Mouse (Mus musculus) Muller cell, postnatal 12 days (primary cell): ENCODE measurements around the gene Lmo2.

Source experiments
- DNase-seq: peaks from one replicate; pipeline ENCODE4 v3.0.0-alpha.2; 2015; ENCODE audit errors: inconsistent ontology term

Lmo2 gene

GRCm38 (mm10) chr2:103941085-103941484, 16.7 kb upstream of the Lmo2 start:
- DNase-seq, result no peak

- no peak for DNase-seq
These were observed 12.9 kb upstream of the Lmo2 start for GRCm38 (mm10) chr2:103944859-103945258.

GRCm38 (mm10) chr2:103945571-103946092, 12.2 kb upstream of the Lmo2 start:
- DNase-seq, result no peak

GRCm38 (mm10) chr2:103946892-103947291, 10.9 kb upstream of the Lmo2 start:
- DNase-seq, result no peak

GRCm38 (mm10) chr2:103947982-103948655, 9.7 kb upstream of the Lmo2 start:
- no peak for DNase-seq

GRCm38 (mm10) chr2:103953050-103953835, 4.5 kb upstream of the Lmo2 start:
- DNase-seq, result no peak

DNA sequence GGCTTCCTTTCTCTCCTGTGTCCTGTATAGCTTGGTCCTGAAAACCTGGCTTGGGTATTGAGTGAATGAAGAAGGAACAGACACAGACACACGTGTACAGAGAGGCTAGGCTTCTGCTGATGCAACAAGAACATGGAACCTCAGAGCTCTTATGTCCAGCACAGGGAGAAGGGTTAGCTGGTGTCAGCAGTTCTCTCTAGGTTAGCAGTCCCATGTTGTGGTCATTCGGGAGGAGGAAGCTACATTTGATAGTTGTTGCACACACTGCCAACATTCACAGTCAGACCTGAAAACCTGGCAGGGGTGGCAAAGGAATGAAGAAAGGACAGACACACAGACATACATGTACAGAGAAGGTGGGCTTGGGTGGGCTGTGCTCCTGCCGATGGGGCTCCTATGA, 2.1 kb upstream of the Lmo2 start:
- DNase-seq, result no peak

DNA sequence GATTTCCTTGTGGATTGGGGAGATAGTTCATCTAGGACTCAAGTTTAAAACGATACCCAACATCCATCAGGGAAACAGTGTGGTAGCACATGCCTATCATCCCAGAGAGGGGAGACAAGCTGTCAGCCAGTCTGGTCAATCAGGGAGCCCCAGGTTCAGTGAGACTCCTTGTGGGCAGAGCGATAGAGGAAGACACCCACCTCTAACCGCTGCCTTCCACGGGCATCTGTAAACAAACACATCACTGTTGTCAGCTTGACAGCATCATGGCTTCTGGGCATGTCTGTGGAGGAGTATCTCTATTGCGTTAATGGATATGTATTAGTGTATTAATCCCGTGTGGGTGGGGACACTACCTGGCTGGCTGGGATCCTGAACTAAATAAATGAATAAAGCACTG, 919 bp upstream of the Lmo2 start:
- DNase-seq, result no peak

- no peak for DNase-seq
These were observed 848 bp downstream of the Lmo2 start for GRCm38 (mm10) chr2:103958634-103959033.

- DNase-seq, result no peak
These were observed 1.3 kb downstream of the Lmo2 start for GRCm38 (mm10) chr2:103959066-103959465.

GRCm38 (mm10) chr2:103959574-103959973, 1.8 kb downstream of the Lmo2 start:
- no peak for DNase-seq

DNA sequence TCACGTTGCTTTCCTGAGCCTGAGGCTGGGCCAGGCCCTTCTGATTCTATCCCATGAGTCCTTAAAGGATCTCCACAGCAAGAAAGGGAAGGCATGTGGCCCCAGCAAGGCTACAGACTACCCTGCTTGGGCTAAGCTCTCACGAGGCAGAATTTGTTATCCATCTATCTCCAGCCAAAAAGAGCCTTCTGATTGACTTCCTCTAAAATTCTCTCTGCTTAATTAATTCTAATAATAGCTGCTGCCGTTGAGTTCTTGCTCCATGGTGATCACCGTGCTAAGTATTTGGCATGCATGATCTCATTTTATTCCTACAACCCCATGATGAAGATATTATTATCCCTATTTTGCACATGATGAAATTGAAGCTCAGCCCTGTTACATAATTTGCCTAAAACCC, 4.6 kb downstream of the Lmo2 start:
- no peak for DNase-seq

DNA sequence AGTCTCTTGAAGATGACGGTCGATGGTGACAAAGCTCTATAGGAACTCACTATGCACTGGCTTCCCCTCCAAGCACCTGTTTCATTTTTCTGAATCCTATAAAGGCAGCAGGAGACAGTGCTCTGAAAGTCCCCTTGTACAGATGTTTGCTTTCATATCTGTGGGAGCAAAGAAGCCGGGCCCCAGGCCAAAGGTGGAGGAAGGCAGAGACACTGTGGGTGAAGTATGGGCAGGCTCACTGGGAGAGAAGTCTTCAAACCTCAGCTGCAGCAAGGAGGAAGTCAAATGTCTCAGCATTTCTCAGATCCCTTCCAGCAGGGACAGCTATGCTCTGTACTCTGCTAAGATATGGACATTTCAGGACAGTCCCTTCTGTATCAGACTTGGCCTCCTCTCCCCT, 7.6 kb downstream of the Lmo2 start:
- no peak for DNase-seq

GRCm38 (mm10) chr2:103968186-103968585, 10.4 kb downstream of the Lmo2 start:
- no peak for DNase-seq

GRCm38 (mm10) chr2:103968919-103969436, 11.2 kb downstream of the Lmo2 start:
- DNase-seq, result no peak

- peak; percentile 57 for DNase-seq
These were observed 11.8 kb downstream of the Lmo2 start for GRCm38 (mm10) chr2:103969437-103970040.

DNA sequence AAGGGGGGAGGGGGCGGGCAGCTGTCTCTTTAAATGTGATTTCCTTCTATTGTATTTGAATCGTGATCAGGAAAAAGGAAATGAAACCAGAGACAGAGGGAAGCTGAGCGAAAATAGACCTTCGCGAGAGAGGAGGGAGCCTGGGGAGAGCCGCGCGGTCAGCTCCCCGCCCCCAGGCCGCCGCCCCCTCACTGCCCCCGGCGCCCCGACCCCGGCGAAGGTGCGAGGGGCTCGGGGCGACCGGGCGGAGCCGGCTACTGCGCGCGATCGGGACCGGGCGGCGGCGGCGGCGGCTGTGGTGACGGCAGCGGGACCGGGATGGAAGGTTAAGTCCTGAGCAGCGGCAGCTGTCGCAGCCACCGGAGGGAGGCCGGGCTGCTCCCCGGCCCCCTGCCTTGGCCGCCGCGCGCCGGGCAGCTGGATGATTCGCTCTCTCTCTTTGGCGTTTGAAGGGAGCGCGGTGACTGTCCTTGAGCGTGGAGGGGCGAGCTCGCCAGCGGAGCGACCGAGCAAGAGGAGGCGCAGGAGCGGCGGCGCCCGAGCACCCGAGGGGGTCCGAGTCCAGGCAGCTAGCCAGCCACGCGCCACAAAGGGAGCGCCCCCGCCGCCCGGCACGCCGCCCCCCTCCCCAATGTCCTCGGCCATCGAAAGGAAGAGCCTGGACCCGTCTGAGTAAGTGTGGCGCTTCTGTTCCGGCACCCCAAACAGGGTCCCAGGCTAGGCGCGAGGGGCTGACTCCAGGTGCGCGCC, 12.4 kb downstream of the Lmo2 start:
- DNase-seq, result peak; percentile 53

GRCm38 (mm10) chr2:103970791-103971649, 13.2 kb downstream of the Lmo2 start:
- DNase-seq, result peak; percentile 1

DNA sequence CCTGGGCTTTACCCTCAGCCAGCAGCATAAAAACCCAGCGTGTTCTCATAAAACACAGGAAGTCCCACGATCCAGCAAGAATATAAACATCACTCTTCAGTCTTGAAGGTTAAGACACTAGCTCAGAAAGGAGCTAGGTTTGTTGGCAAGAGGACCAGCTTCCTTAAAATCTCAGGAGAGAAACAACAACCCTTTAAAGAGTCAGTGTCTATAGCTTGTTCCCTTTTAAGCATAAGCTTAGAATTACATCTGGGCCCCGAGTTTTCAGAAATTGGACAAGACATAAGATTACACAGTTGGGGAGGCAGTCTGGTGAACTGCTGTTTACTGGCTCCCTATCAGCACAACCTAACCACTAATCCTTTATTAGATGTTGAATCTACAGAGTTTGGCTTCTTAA, 14.1 kb downstream of the Lmo2 start:
- no peak for DNase-seq

- DNase-seq, result no peak
These were observed 18.1 kb downstream of the Lmo2 start for GRCm38 (mm10) chr2:103975904-103976303.

DNA sequence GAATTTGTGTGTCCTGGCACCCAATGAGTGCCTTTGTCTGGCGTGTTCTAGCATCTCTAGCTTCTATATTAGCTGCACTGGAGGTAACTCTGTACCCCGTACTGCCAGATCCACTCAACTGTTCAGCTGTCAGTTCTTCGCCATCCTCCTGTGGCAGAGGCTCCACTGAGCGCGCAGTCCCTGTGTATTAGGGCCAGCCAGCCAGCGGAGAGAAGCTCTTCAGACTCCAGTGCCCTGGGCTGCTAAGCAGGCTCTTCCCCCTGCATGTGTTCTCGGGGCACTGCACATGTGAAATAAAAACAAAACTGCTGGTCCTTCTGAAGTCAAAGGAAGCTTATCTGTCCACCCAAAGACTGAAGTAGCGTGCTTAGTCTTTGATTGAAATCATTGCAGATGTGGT, 19.4 kb downstream of the Lmo2 start:
- no peak for DNase-seq
